15 mouse cellular contexts compared by ENCODE assay signal in genomic region chr3:127757886-127758301, GRCm38 (mm10).
"Had no signal": no experiment of that assay in that cellular context is flagged by ENCODE, and none has a peak within 500 bp of the region (broad histone marks: within the 10 kb centered on the region; RNA-seq: fewer than 3 reads in every experiment).

No protein-coding gene starts in this region.

- DNase-seq: kidney, adult 9 months; kidney, postnatal 36 days; layer of hippocampus, adult 9-11 months; layer of hippocampus, postnatal 36 days; lung, embryonic 14.5 days; lung, postnatal 10 days; lung, postnatal 4 days; right cerebral cortex, postnatal 25 days; thymus, postnatal 14 days had no signal

- H3K4me3 ChIP-seq: limb, embryonic 15.5 days; megakaryocyte, embryonic 14.5 days; midbrain, embryonic 12.5 days; neural tube, embryonic 13.5 days had no signal

- H3K9ac ChIP-seq: limb, embryonic 15.5 days; lung, embryonic 14.5 days; midbrain, embryonic 12.5 days; neural tube, embryonic 13.5 days had no signal

- H3K4me2 ChIP-seq: limb, embryonic 15.5 days; lung, embryonic 14.5 days; midbrain, embryonic 12.5 days; neural tube, embryonic 13.5 days had no signal

- H3K27ac ChIP-seq: kidney, postnatal 0 days; limb, embryonic 15.5 days; midbrain, embryonic 12.5 days; neural tube, embryonic 13.5 days had no signal

- H3K36me3 ChIP-seq: limb, embryonic 15.5 days; midbrain, embryonic 12.5 days; neural tube, embryonic 13.5 days had no signal

- H3K9me3 ChIP-seq: limb, embryonic 15.5 days; megakaryocyte, embryonic 14.5 days; midbrain, embryonic 12.5 days; neural tube, embryonic 13.5 days had no signal

- H3K4me1 ChIP-seq: limb, embryonic 15.5 days had no signal

- ATAC-seq: midbrain, embryonic 16.5 days had no signal
